Mouse (Mus musculus) limb, embryonic 14.5 days (tissue): ENCODE data around the gene Rabl2. TPM values are rescaled to one million over a fixed set of nuclear protein-coding genes. Genes with fewer than 3 reads are reported as not detected.
A peak's percentile ranks its signal among the peaks of the same experiment; 100 is the strongest.

ENCODE experiments used
- ATAC-seq: fragments of 200-750 bp; cut with Nextera tagmentation; 2 replicates; pipeline ENCODE4 v1.8.0; 2017; ENCODE audit warnings: low read depth, moderate number of reproducible peaks, moderate TSS enrichment; ENCODE audit not compliant: low FRiP score
- DNase-seq: peaks from one replicate; pipeline ENCODE4 v3.0.0-alpha.2; 2015; ENCODE audit warnings: low spot score
- H3K27ac ChIP-seq: fragments of 300-500 bp; sonication (generic); replicated peaks from 2 replicates; pipeline ENCODE4 v1.5.1; 2014; ENCODE audit warnings: low read depth, mild to moderate bottlenecking, low read length, moderate library complexity, mixed read lengths
- H3K27me3 ChIP-seq: fragments of 300-500 bp; sonication (generic); 2 replicates; pipeline ENCODE4 v1.6.1; 2014; ENCODE audit warnings: low read length, mixed read lengths; ENCODE audit not compliant: control insufficient read depth, insufficient read depth
- H3K36me3 ChIP-seq: fragments of 300-500 bp; sonication (generic); 2 replicates; pipeline ENCODE4 v1.6.1; 2014; ENCODE audit warnings: mild to moderate bottlenecking, low read length, moderate library complexity, mixed read lengths; ENCODE audit not compliant: control insufficient read depth, insufficient read depth
- H3K4me1 ChIP-seq: fragments of 300-500 bp; sonication (generic); 2 replicates; pipeline ENCODE4 v1.6.1; 2014; ENCODE audit warnings: antibody characterized with exemption, low read length, mixed read lengths; ENCODE audit not compliant: control insufficient read depth, insufficient read depth
- H3K4me2 ChIP-seq: fragments of 300-500 bp; sonication (generic); replicated peaks from 2 replicates; pipeline ENCODE4 v1.6.1; 2014; ENCODE audit warnings: low read depth, mild to moderate bottlenecking, low read length, moderate library complexity; ENCODE audit not compliant: severe bottlenecking
- H3K4me3 ChIP-seq: fragments of 300-500 bp; sonication (generic); replicated peaks from 2 replicates; pipeline ENCODE4 v1.5.1; 2014; ENCODE audit warnings: low read length
- H3K9ac ChIP-seq: fragments of 300-500 bp; sonication (generic); 2 replicates; pipeline ENCODE4 v1.6.1; 2014; ENCODE audit warnings: mild to moderate bottlenecking, low read depth, low read length, moderate library complexity; ENCODE audit not compliant: severe bottlenecking
- H3K9me3 ChIP-seq: fragments of 300-500 bp; sonication (generic); 2 replicates; pipeline ENCODE4 v1.6.1; 2016; ENCODE audit warnings: low read length; ENCODE audit not compliant: control insufficient read depth
- POLR2A ChIP-seq: fragments of 200-500 bp; IDR thresholded peaks from 2 replicates; pipeline ENCODE4 v1.8.0; 2012; ENCODE audit warnings: inconsistent platforms, mild to moderate bottlenecking, moderate library complexity, borderline replicate concordance; ENCODE audit not compliant: insufficient read depth, insufficient read length; ENCODE audit errors: extremely low read depth
- WGBS: fragments of 180-500 bp; shearing (Covaris S2); extraction: QIAGEN DNeasy Blood & Tissue Kit; methylation state at CpG from one replicate; pipeline ENCODE4 v1.1.7; 2014; 5-methylcytosine and 5-hydroxymethylcytosine counted together
- polyA plus RNA-seq, 2 experiments: library from polyadenylated mRNA; depleted of rRNA in 1 of 2; stranded (reverse) in 1 of 2; unstranded in 1 of 2; fragments of >200 nt; fragmentation: Nextera tagmentation in 1 of 2; extraction: Ambion mirVana in 1 of 2; gene quantifications; 2 replicates each; pipeline versions ENCODE4 v1.2.1 to v1.2.3; 2012 to 2014

Gene Rabl2
- polyA plus RNA-seq, 2 experiments, result 42.4 to 69.2 TPM

GRCm38 (mm10) chr15:89533843-89534207 lies 57.9 kb downstream of the Rabl2 start:
- TF ChIP-seq POLR2A, result no peak
- no peak overlapping the region for H3K4me2 ChIP-seq
- ATAC-seq (no peak), DNase-seq (no peak)
- H3K4me1 ChIP-seq, result no peaks in the 10 kb centered on the region
- WGBS, result 85% methylated on average over 10 of the region's 10 CpGs
- H3K9me3 ChIP-seq, result no peaks in the 10 kb centered on the region
- peaks cover 3% of the 10 kb centered on the region for H3K36me3 ChIP-seq
- H3K27ac ChIP-seq, result no peak overlapping the region
- no peak overlapping the region for H3K9ac ChIP-seq
- H3K27me3 ChIP-seq, result no peaks in the 10 kb centered on the region
- no peak overlapping the region for H3K4me3 ChIP-seq

GRCm38 (mm10) chr15:89532924-89533842 lies 58.5 kb downstream of the Rabl2 start:
- Histone ChIP-seq H3K9ac (peak overlapping the region; percentile 25; the same call in 1 of the 2 replicates), H3K27me3 (no peaks in the 10 kb centered on the region), H3K27ac (no peak overlapping the region), H3K4me1 (no peaks in the 10 kb centered on the region), H3K36me3 (peaks cover 3% of the 10 kb centered on the region), H3K4me3 (peak overlapping the region; percentile 11; the same call in 1 of the 2 replicates), H3K9me3 (no peaks in the 10 kb centered on the region), H3K4me2 (peak overlapping the region; percentile 18)
- WGBS, result 71% methylated on average over 21 of the region's 23 CpGs
- TF ChIP-seq POLR2A, result no peak
- ATAC-seq, result peak; percentile 4; the same call in 1 of the 2 replicates
- no peak for DNase-seq

Other genes with a start within 250 kb of the Rabl2 start
- gene Lmf2, start 236.3 kb downstream of the Rabl2 start, polyA plus RNA-seq (2012; rRNA removed), result 55.7 and 74.0 TPM in 2 replicates
- 49.1 and 53.6 TPM in 2 replicates for gene Lmf2, start 236.3 kb downstream of the Rabl2 start, polyA plus RNA-seq (2014; fragmentation: Nextera tagmentation; extraction: Ambion mirVana)
- 153 and 209 TPM in 2 replicates for gene Ncaph2, start 236.2 kb downstream of the Rabl2 start, polyA plus RNA-seq (2012; rRNA removed)
- gene Ncaph2, start 236.2 kb downstream of the Rabl2 start, polyA plus RNA-seq (2014; fragmentation: Nextera tagmentation; extraction: Ambion mirVana), result 145 and 160 TPM in 2 replicates
- gene Sco2, start 218.1 kb downstream of the Rabl2 start, polyA plus RNA-seq (2012; rRNA removed), result 19.8 and 27.2 TPM in 2 replicates
- 7.5 and 10.3 TPM in 2 replicates for gene Sco2, start 218.1 kb downstream of the Rabl2 start, polyA plus RNA-seq (2014; fragmentation: Nextera tagmentation; extraction: Ambion mirVana)
- 2.0 and 3.3 TPM in 2 replicates for gene Tymp, start 214.9 kb downstream of the Rabl2 start, polyA plus RNA-seq (2012; rRNA removed)
- gene Tymp, start 214.9 kb downstream of the Rabl2 start, polyA plus RNA-seq (2014; fragmentation: Nextera tagmentation; extraction: Ambion mirVana), result 1.3 and 1.6 TPM in 2 replicates
- 0.24 and 0.62 TPM in 2 replicates for gene Odf3b, start 212.6 kb downstream of the Rabl2 start, polyA plus RNA-seq (2012; rRNA removed)
- gene Odf3b, start 212.6 kb downstream of the Rabl2 start, polyA plus RNA-seq (2014; fragmentation: Nextera tagmentation; extraction: Ambion mirVana), result 0.67 and 0.72 TPM in 2 replicates
- 0.03 TPM in 1 of 2 replicates, not detected in the other for gene Klhdc7b, start 207.0 kb downstream of the Rabl2 start, polyA plus RNA-seq (2012; rRNA removed)
- gene Klhdc7b, start 207.0 kb downstream of the Rabl2 start, polyA plus RNA-seq (2014; fragmentation: Nextera tagmentation; extraction: Ambion mirVana), result not detected in 2 replicates
- not detected in 2 replicates for gene Syce3, start 181.4 kb downstream of the Rabl2 start, polyA plus RNA-seq (2012; rRNA removed)
- not detected in 2 replicates for gene Syce3, start 181.4 kb downstream of the Rabl2 start, polyA plus RNA-seq (2014; fragmentation: Nextera tagmentation; extraction: Ambion mirVana)
- gene Cpt1b, start 166.1 kb downstream of the Rabl2 start, polyA plus RNA-seq (2012; rRNA removed), result 3.7 and 4.4 TPM in 2 replicates
- gene Cpt1b, start 166.1 kb downstream of the Rabl2 start, polyA plus RNA-seq (2014; fragmentation: Nextera tagmentation; extraction: Ambion mirVana), result 0.57 and 0.63 TPM in 2 replicates
- 0.96 and 1.8 TPM in 2 replicates for gene C730034F03Rik, start 162.3 kb downstream of the Rabl2 start, polyA plus RNA-seq (2012; rRNA removed)
- gene C730034F03Rik, start 162.3 kb downstream of the Rabl2 start, polyA plus RNA-seq (2014; fragmentation: Nextera tagmentation; extraction: Ambion mirVana), result 1.4 and 2.4 TPM in 2 replicates
- 0.40 and 0.47 TPM in 2 replicates for gene Gm44502, start 162.2 kb downstream of the Rabl2 start, polyA plus RNA-seq (2012; rRNA removed)
- gene Gm44502, start 162.2 kb downstream of the Rabl2 start, polyA plus RNA-seq (2014; fragmentation: Nextera tagmentation; extraction: Ambion mirVana), result not detected in 2 replicates
- gene Chkb, start 162.0 kb downstream of the Rabl2 start, polyA plus RNA-seq (2012; rRNA removed), result 72.6 and 79.0 TPM in 2 replicates
- gene Chkb, start 162.0 kb downstream of the Rabl2 start, polyA plus RNA-seq (2014; fragmentation: Nextera tagmentation; extraction: Ambion mirVana), result 45.6 and 46.9 TPM in 2 replicates
- gene Mapk8ip2, start 138.0 kb downstream of the Rabl2 start, polyA plus RNA-seq (2012; rRNA removed), result 2.5 and 2.6 TPM in 2 replicates
- 0.99 and 1.5 TPM in 2 replicates for gene Mapk8ip2, start 138.0 kb downstream of the Rabl2 start, polyA plus RNA-seq (2014; fragmentation: Nextera tagmentation; extraction: Ambion mirVana)
- gene Arsa, start 114.5 kb downstream of the Rabl2 start, polyA plus RNA-seq (2012; rRNA removed), result 30.7 and 38.5 TPM in 2 replicates
- 18.3 and 21.7 TPM in 2 replicates for gene Arsa, start 114.5 kb downstream of the Rabl2 start, polyA plus RNA-seq (2014; fragmentation: Nextera tagmentation; extraction: Ambion mirVana)
- gene Shank3, start 92.3 kb downstream of the Rabl2 start, polyA plus RNA-seq (2012; rRNA removed), result 18.4 and 25.1 TPM in 2 replicates
- gene Shank3, start 92.3 kb downstream of the Rabl2 start, polyA plus RNA-seq (2014; fragmentation: Nextera tagmentation; extraction: Ambion mirVana), result 2.4 and 2.7 TPM in 2 replicates
- 1.4 and 2.5 TPM in 2 replicates for gene Acr, start 23.6 kb downstream of the Rabl2 start, polyA plus RNA-seq (2012; rRNA removed)
- 0.21 and 0.61 TPM in 2 replicates for gene Acr, start 23.6 kb downstream of the Rabl2 start, polyA plus RNA-seq (2014; fragmentation: Nextera tagmentation; extraction: Ambion mirVana)
- 0.05 and 0.06 TPM in 2 replicates for gene Syt10, start 249.9 kb upstream of the Rabl2 start, polyA plus RNA-seq (2012; rRNA removed)
- gene Syt10, start 249.9 kb upstream of the Rabl2 start, polyA plus RNA-seq (2014; fragmentation: Nextera tagmentation; extraction: Ambion mirVana), result 0.10 TPM in 1 of 2 replicates, not detected in the other